Mouse (Mus musculus) left cerebral cortex, adult 11 months (tissue): Measurements from ENCODE around the gene Kcng3.

Experiments
- DNase-seq: peaks from one replicate; pipeline ENCODE4 v3.0.0; 2022; ENCODE audit warnings: low spot score

Gene Kcng3

DNA sequence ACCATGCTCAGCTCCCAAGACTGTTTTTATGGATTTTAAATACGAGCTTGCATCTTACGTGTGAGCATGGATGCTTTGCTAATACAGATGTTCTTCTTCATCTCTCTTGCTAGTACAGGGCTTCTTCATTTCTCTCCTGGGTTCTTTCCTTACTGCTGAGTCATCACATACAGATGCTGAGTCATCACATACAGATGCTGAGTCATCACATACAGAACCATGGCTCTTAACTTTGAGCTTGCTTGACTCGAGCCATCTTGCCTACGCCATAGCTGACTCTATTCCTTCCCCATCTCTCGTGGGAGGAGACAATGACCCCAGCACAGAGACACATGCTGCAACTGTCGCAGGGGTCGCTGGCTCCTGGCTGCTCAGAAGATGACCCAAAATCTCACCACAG is 76.7 kb downstream of the Kcng3 start:
- no peak for DNase-seq

DNA sequence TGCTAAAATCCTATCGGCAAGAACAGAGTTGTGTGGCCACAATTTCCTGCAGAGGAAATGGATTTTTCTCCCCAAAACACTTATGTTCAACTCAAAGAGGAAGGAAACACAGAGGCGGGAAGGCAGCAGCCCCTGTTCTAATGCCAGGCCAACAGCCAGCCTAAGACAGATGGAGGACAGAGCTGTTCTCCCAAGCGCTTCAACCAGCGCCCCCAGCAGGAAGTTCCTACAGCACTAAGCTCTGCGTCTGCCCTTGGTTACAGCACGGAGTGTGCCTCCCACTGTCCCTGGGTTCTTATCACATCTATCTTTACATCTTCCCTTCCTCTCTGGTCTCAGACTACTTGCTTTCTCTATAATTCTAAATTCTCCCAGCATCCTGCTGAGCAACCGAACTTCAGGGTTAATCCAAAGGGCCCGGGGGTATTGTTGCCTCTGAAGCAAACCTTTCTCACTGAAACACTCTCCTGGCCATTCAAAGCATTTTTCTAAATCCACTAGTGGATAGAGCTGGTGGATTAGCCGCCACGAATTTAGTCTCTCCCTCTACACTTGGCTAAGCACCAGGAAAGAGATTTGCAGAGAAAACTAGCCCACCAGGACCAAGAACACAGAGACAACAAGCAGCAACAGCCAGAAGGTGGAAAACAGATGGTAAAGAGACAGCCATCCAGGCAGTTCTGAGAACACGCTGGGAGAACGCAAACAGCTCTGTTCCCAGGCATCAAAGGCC is 83.0 kb downstream of the Kcng3 start:
- no peak for DNase-seq

GRCm38 (mm10) chr17:83547145-83547544 is 84.5 kb downstream of the Kcng3 start:
- no peak for DNase-seq

DNA sequence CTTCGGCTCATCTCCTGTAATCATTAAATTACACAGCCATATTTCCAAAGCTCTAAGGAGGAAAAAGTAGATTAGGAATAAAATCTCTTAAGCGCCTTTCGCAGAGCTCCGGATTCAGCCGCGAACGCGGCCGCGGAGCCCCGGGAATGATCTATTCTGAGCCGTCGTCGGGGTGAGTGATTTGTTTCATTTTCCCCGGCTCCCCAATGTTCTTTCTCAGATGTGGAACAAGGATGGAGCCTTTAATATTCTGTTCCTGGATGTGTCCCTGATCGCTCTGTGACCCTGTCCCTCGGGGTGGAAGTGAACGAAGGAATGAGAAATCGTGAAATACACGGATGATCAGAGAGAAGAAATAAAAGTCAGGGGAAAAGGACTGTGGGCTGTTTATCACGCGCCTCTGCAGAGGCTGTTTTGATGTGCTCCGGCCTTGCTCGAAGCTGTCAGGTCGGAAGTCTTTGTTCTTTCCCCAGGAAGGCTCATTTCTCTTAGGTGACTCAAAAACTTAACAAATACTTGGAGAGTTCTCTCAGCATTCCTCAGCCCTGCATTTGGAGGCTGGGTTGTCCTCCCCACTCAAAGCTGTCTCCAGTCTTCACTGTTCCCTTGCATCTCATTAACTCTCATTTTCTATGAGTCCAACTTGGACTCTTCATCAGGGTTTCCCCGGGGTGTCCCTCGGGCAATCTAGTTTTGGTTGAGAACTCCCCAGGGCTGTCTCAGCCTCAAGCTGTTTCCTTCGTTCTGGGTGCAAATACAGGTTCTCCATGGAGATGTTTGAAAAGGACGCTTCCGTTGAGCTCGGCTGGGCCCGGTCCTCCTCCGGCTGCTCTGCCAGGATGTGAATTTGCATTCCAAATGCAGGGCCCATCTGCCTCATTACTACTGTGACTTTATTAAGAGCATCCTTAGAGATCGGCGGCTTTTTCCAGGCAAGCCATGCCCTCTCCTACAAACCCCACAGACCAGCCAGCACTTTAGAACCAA is 85.6 kb downstream of the Kcng3 start:
- DNase-seq = no peak

DNA sequence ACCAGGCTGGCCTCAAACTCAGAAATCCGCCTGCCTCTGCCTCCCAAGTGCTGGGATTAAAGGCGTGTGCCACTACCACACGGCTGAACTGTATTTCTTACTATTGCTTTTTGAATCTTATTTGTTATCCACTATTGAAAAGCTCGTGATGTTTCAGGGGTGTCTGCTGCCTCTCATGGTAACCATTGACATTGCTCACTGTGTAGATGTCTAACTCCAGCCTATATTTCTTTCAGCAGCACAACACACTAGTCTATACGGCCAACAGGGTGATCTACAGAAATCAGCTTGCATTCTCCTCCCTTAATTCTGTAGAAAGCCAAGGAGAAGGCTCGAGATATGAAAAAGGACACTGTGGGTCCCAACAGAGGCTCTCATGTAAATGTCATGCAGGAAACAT is 86.4 kb downstream of the Kcng3 start:
- DNase-seq = no peak

DNA sequence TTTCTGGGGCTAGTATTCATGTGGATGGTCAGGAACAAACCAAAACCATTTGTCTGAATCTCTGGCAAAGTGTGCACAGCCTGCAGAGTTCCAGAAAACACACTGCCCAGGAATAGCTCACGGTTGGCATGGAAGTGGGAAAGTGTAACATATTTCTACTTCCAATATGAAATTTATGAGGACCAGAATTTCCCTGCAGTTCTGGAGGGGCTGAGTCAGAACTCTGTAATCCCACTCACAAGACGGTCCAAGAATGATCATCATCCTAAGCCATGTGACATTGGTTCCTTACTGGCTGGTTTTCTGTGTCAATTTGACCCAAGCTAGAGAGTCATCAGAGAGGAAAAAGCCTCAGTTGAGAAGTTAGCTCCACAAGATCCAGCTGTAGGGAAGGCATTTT is 89.3 kb downstream of the Kcng3 start:
- no peak for DNase-seq

- no peak for DNase-seq
Observed at GRCm38 (mm10) chr17:83539262-83540037, 92.2 kb downstream of the Kcng3 start.

DNA sequence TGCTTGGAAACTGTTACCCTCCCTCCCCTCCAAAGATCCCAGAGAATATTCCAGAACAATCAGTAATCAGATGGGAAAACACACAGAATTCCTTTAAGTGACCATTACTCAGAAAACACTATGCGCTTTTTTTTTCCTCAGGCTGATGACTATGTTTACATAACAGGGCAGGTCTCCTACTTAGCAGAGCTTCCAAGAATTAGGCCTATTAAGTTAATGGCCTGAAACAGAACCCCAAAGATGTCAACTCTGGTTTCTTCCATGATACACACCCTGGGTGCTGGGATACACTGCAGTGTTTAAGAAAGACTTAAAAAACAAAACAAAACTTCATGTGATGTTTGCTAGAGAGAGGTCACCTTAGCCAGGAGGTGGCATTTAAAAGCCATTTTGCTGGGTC is 93.0 kb downstream of the Kcng3 start:
- no peak for DNase-seq

- no peak for DNase-seq
Observed at GRCm38 (mm10) chr17:83538141-83538540, 93.6 kb downstream of the Kcng3 start.
